Mouse (Mus musculus) CH12.LX (cell line): Measurements from ENCODE around the gene Cpeb1. TPM values are rescaled to one million over a fixed set of nuclear protein-coding genes. Genes with fewer than 3 reads are reported as not detected.

Experiments
- DNase-seq: peaks from one replicate; pipeline ENCODE4 v3.0.0-alpha.2; 2013; ENCODE audit errors: extremely low read depth
- H3K27ac ChIP-seq: 2 replicates; pipeline ENCODE4 v1.5.1; 2012; ENCODE audit warnings: low read depth, mild to moderate bottlenecking, control low read depth, moderate library complexity; ENCODE audit not compliant: insufficient read depth
- H3K27me3 ChIP-seq: replicated peaks from 2 replicates; pipeline ENCODE3; 2012; ENCODE audit warnings: inconsistent platforms
- H3K36me3 ChIP-seq, 2 experiments: replicated peaks in 1 of 2; 2 replicates each; pipeline versions ENCODE3 to v1.6.1; 2012; ENCODE audit warnings: inconsistent platforms in 1 of 2, low read length in 1 of 2, mild to moderate bottlenecking in 1 of 2, mixed read lengths in 1 of 2, moderate library complexity in 1 of 2; ENCODE audit not compliant: control insufficient read depth in 1 of 2, insufficient read depth in 1 of 2
- H3K4me1 ChIP-seq, 2 experiments: 2 replicates each; pipeline ENCODE4 v1.6.1; 2012; ENCODE audit warnings: inconsistent platforms in 1 of 2, moderate library complexity in 1 of 2; ENCODE audit not compliant: insufficient read depth in 2 of 2, control insufficient read depth in 1 of 2
- H3K4me2 ChIP-seq: 2 replicates; pipeline ENCODE4 v1.6.1; 2012; ENCODE audit warnings: low read depth, mild to moderate bottlenecking, control low read depth; ENCODE audit not compliant: poor library complexity, insufficient read depth, severe bottlenecking
- H3K4me3 ChIP-seq, 3 experiments: fragments of 150-350 bp in 1 of 3; sonication (generic) in 1 of 3; replicated peaks in 1 of 3; 2 replicates each; pipeline versions ENCODE3 to v1.5.1; 2011 to 2012; ENCODE audit warnings: low read depth in 2 of 3, low read length in 2 of 3, mild to moderate bottlenecking in 2 of 3, moderate library complexity in 2 of 3, control low read depth in 1 of 3, improper control_type of control experiment in 1 of 3, inconsistent platforms in 1 of 3, mixed read lengths in 1 of 3; ENCODE audit not compliant: poor library complexity in 1 of 3
- H3K79me2 ChIP-seq: replicated peaks from 2 replicates; pipeline ENCODE4 v1.6.1; 2012; ENCODE audit warnings: mild to moderate bottlenecking, moderate library complexity; ENCODE audit not compliant: control insufficient read depth, poor library complexity, insufficient read depth, severe bottlenecking; ENCODE audit errors: extremely low read depth
- H3K9ac ChIP-seq: 2 replicates; pipeline ENCODE4 v1.6.1; 2012; ENCODE audit warnings: low read depth, mild to moderate bottlenecking, control low read depth, moderate library complexity; ENCODE audit not compliant: insufficient read depth
- H3K9me3 ChIP-seq: replicated peaks from 2 replicates; pipeline ENCODE3; 2012; ENCODE audit warnings: low read length, inconsistent platforms, mixed read lengths
- BHLHE40 ChIP-seq: IDR thresholded peaks from 2 replicates; pipeline ENCODE4 v1.6.1; 2011; ENCODE audit warnings: mild to moderate bottlenecking, low read depth, low read length, improper control_type of control experiment
- CHD1 ChIP-seq: IDR thresholded peaks from 2 replicates; pipeline ENCODE4 v1.6.1; 2012; ENCODE audit warnings: low read depth, low read length, improper control_type of control experiment, inconsistent platforms
- CHD2 ChIP-seq: IDR thresholded peaks from 2 replicates; pipeline ENCODE4 v1.6.1; 2011; ENCODE audit warnings: low read length, improper control_type of control experiment
- E2F4 ChIP-seq: IDR thresholded peaks from 2 replicates; pipeline ENCODE4 v1.6.1; 2011; ENCODE audit warnings: low read depth, low read length, improper control_type of control experiment; ENCODE audit not compliant: insufficient replicate concordance
- ETS1 ChIP-seq: conservative IDR thresholded peaks from 2 replicates; pipeline ENCODE4 v1.6.1; 2012; ENCODE audit warnings: low read depth, mild to moderate bottlenecking, inconsistent platforms, low read length, improper control_type of control experiment, moderate library complexity
- GABPA ChIP-seq: IDR thresholded peaks from 2 replicates; pipeline ENCODE4 v1.6.1; 2012; ENCODE audit warnings: low read depth, low read length, improper control_type of control experiment, inconsistent platforms; ENCODE audit not compliant: insufficient replicate concordance
- HCFC1 ChIP-seq: IDR thresholded peaks from 2 replicates; pipeline ENCODE4 v1.6.1; 2012; ENCODE audit warnings: low read depth, mild to moderate bottlenecking, inconsistent platforms, low read length, improper control_type of control experiment
- JUN ChIP-seq: IDR thresholded peaks from 2 replicates; pipeline ENCODE4 v1.6.1; 2011; ENCODE audit warnings: low read depth, mild to moderate bottlenecking, low read length, improper control_type of control experiment, moderate library complexity; ENCODE audit not compliant: insufficient read depth
- MAFK ChIP-seq: IDR thresholded peaks from 2 replicates; pipeline ENCODE4 v1.6.1; 2011; ENCODE audit warnings: low read length, improper control_type of control experiment; ENCODE audit not compliant: insufficient replicate concordance
- MAX ChIP-seq: IDR thresholded peaks from 2 replicates; pipeline ENCODE4 v1.6.1; 2011; ENCODE audit warnings: low read length, improper control_type of control experiment
- MAZ ChIP-seq: IDR thresholded peaks from 2 replicates; pipeline ENCODE4 v1.6.1; 2012; ENCODE audit warnings: low read depth, mild to moderate bottlenecking, inconsistent platforms, low read length, improper control_type of control experiment, moderate library complexity
- MEF2A ChIP-seq: IDR thresholded peaks from 2 replicates; pipeline ENCODE4 v1.6.1; 2014; ENCODE audit warnings: low read depth, mild to moderate bottlenecking, inconsistent platforms, low read length, improper control_type of control experiment, borderline replicate concordance
- MYC ChIP-seq: IDR thresholded peaks from 2 replicates; pipeline ENCODE4 v1.6.1; 2011; ENCODE audit warnings: low read depth, mild to moderate bottlenecking, improper control_type of control experiment, low read length
- NELFE ChIP-seq: IDR thresholded peaks from 2 replicates; pipeline ENCODE4 v1.6.1; 2011; ENCODE audit warnings: low read depth, low read length, improper control_type of control experiment
- NRF1 ChIP-seq: IDR thresholded peaks from 2 replicates; pipeline ENCODE4 v1.6.1; 2014; ENCODE audit warnings: low read depth, mild to moderate bottlenecking, inconsistent platforms, low read length, improper control_type of control experiment, moderate library complexity
- POLR2A ChIP-seq: IDR thresholded peaks from 2 replicates; pipeline ENCODE4 v1.6.1; 2011; ENCODE audit warnings: low read depth, mild to moderate bottlenecking, improper control_type of control experiment, low read length
- POLR2AphosphoS2 ChIP-seq: IDR thresholded peaks from 2 replicates; pipeline ENCODE4 v1.6.1; 2011; ENCODE audit warnings: low read depth, low read length, improper control_type of control experiment
- RAD21 ChIP-seq: IDR thresholded peaks from 2 replicates; pipeline ENCODE4 v1.6.1; 2011; ENCODE audit warnings: low read depth, mild to moderate bottlenecking, low read length, improper control_type of control experiment, moderate library complexity
- TBP ChIP-seq: conservative IDR thresholded peaks from 2 replicates; pipeline ENCODE4 v1.6.1; 2011; ENCODE audit warnings: low read depth, low read length, improper control_type of control experiment
- USF1 ChIP-seq: IDR thresholded peaks from 2 replicates; pipeline ENCODE4 v1.6.1; 2014; ENCODE audit warnings: low read depth, mild to moderate bottlenecking, inconsistent platforms, low read length, improper control_type of control experiment
- ZKSCAN1 ChIP-seq: IDR thresholded peaks from 2 replicates; pipeline ENCODE4 v1.6.1; 2012; ENCODE audit warnings: low read depth, inconsistent platforms, low read length, improper control_type of control experiment, borderline replicate concordance
- ZMIZ1 ChIP-seq: IDR thresholded peaks from 2 replicates; pipeline ENCODE4 v1.6.1; 2012; ENCODE audit warnings: low read depth, mild to moderate bottlenecking, inconsistent platforms, low read length, improper control_type of control experiment
- ZNF384 ChIP-seq: IDR thresholded peaks from 2 replicates; pipeline ENCODE4 v1.6.1; 2012; ENCODE audit warnings: low read depth, low read length, improper control_type of control experiment, inconsistent platforms
- dilution Hi-C: fragments of 300-500 bp; cut with MboI; formaldehyde crosslinking; loops from 2 replicates; pipeline ENCODE4 v1.14.3; 2020; ENCODE audit warnings: low sequenced_read_pairs; ENCODE audit not compliant: extremely low pct_unique_long_range_greater_than_20kb, extremely low pct_ligation_motif_present
- in situ Hi-C: fragments of 300-500 bp; cut with MboI; formaldehyde crosslinking; loops from 3 replicates; pipeline ENCODE4 v1.14.3; 2019; ENCODE audit warnings: low sequenced_read_pairs, low pct_ligation_motif_present, low pct_unique_long_range_greater_than_20kb, mixed read lengths
- polyA plus RNA-seq: library from polyadenylated mRNA; unstranded; fragments of >175 nt; gene quantifications from 2 replicates; pipeline ENCODE4 v1.2.1, GENCODE M21; 2012; ENCODE audit warnings: low read depth; ENCODE audit not compliant: insufficient read length
- total RNA-seq, 2 experiments: library from RNA; depleted of rRNA; stranded (reverse); fragments of 300-350 nt in 1 of 2; fragments of >200 nt in 1 of 2; gene quantifications; 2 replicates each; pipeline ENCODE4 v1.2.3; 2012 to 2014

Cpeb1 gene
- total and polyA plus RNA-seq, 3 experiments = 0.26 TPM; not detected in 2

GRCm38 (mm10) chr7:81480800-81481199 is 25.5 kb upstream of the Cpeb1 start:
- dilution Hi-C loops (no loop called here), in situ Hi-C loops (no loop called here)
- H3K27ac ChIP-seq = no peak overlapping the region

GRCm38 (mm10) chr7:81479531-81480090 is 24.3 kb upstream of the Cpeb1 start:
- H3K9ac ChIP-seq = no peak overlapping the region
- in situ Hi-C loops = no loop called here
- TF ChIP-seq USF1 (no peak), GABPA (no peak), MYC (no peak), ZMIZ1 (no peak), JUN (no peak), NRF1 (no peak), CHD2 (no peak), ZNF384 (no peak), ETS1 (no peak), BHLHE40 (no peak), MAX (no peak), CHD1 (no peak), MEF2A (no peak)
- TF ChIP-seq, all 38 proteins: peak for 0
- Histone ChIP-seq H3K4me3 (no peak overlapping the region), H3K27ac (no peak overlapping the region), H3K27me3 (peaks cover 34% of the 10 kb centered on the region), H3K4me1 (no peaks in the 10 kb centered on the region), H3K9me3 (no peaks in the 10 kb centered on the region), H3K79me2 (no peaks in the 10 kb centered on the region), H3K4me2 (no peak overlapping the region), H3K36me3 (no peaks in the 10 kb centered on the region)
- no peak for DNase-seq
- dilution Hi-C loops = no loop called here

More at GRCm38 (mm10) chr7:81480800-81481199, 25.5 kb upstream of the Cpeb1 start:
- Histone ChIP-seq H3K36me3 (no peaks in the 10 kb centered on the region), H3K4me2 (no peak overlapping the region), H3K4me1 (no peaks in the 10 kb centered on the region), H3K27me3 (peaks cover 32% of the 10 kb centered on the region), H3K9me3 (no peaks in the 10 kb centered on the region), H3K79me2 (no peaks in the 10 kb centered on the region), H3K9ac (no peak overlapping the region), H3K4me3 (no peak overlapping the region)
- no peak for DNase-seq
- TF ChIP-seq ZNF384 (no peak), NRF1 (no peak), ETS1 (no peak), BHLHE40 (no peak), MYC (no peak), MAX (no peak), ZKSCAN1 (no peak), HCFC1 (no peak), TBP (no peak), JUN (no peak), RAD21 (no peak), NELFE (no peak), E2F4 (no peak), ZMIZ1 (no peak), POLR2AphosphoS2 (no peak), MAFK (no peak), MAZ (no peak), POLR2A (no peak)
